Mouse (Mus musculus) cortical plate, adult 2 months (tissue): ENCODE measurements around the gene Morn1. TPM values are rescaled to one million over a fixed set of nuclear protein-coding genes. Genes with fewer than 3 reads are reported as not detected.

Experiments used
- H3K27ac ChIP-seq: fragments of 200-500 bp; 2 replicates; pipeline ENCODE4 v1.5.1; 2012; ENCODE audit warnings: low read length, control low read depth, inconsistent platforms; ENCODE audit not compliant: insufficient read depth
- H3K4me1 ChIP-seq: fragments of 200-500 bp; 2 replicates; pipeline ENCODE4 v1.6.1; 2011; ENCODE audit warnings: low read length; ENCODE audit not compliant: control insufficient read depth, insufficient read depth
- H3K4me3 ChIP-seq: fragments of 200-500 bp; 2 replicates; pipeline ENCODE4 v1.5.1; 2011; ENCODE audit warnings: mild to moderate bottlenecking, low read length, control low read depth; ENCODE audit not compliant: insufficient read depth
- CTCF ChIP-seq: fragments of 200-500 bp; IDR thresholded peaks from 2 replicates; pipeline ENCODE4 v1.5.1; 2011; ENCODE audit warnings: mild to moderate bottlenecking, control low read depth, low read length; ENCODE audit not compliant: insufficient read depth; ENCODE audit errors: extremely low read depth
- POLR2A ChIP-seq: fragments of 200-500 bp; IDR thresholded peaks from 2 replicates; pipeline ENCODE4 v1.6.1; 2011; ENCODE audit warnings: mild to moderate bottlenecking, low read length, control low read depth; ENCODE audit not compliant: insufficient read depth; ENCODE audit errors: extremely low read depth
- polyA plus RNA-seq: library from polyadenylated mRNA; depleted of rRNA; stranded (reverse); fragments of >200 nt; gene quantifications from 2 replicates; pipeline ENCODE4 v1.2.3, GENCODE M21; 2012

Morn1 gene
- polyA plus RNA-seq, 1 experiment: 12.4 TPM

- no peak for TF ChIP-seq POLR2A
- no peak for TF ChIP-seq CTCF
- H3K4me3 ChIP-seq: no peak overlapping the region
- H3K27ac ChIP-seq: no peak overlapping the region
- H3K4me1 ChIP-seq: no peaks in the 10 kb centered on the region
Measured at GRCm38 (mm10) chr4:155135909-155136585, 49.7 kb downstream of the Morn1 start.

GRCm38 (mm10) chr4:155137891-155138290, 51.5 kb downstream of the Morn1 start:
- no peak for TF ChIP-seq CTCF
- H3K4me1 ChIP-seq: no peaks in the 10 kb centered on the region
- H3K4me3 ChIP-seq: no peak overlapping the region
- H3K27ac ChIP-seq: no peak overlapping the region

- Histone ChIP-seq H3K4me1 (no peaks in the 10 kb centered on the region; the same call in 1 of the 2 replicates), H3K4me3 (no peak overlapping the region), H3K27ac (no peak overlapping the region)
- TF ChIP-seq CTCF: no peak
- TF ChIP-seq POLR2A: no peak
Measured at GRCm38 (mm10) chr4:155138451-155138850, 52.1 kb downstream of the Morn1 start.

GRCm38 (mm10) chr4:155139281-155140045, 53.1 kb downstream of the Morn1 start:
- Histone ChIP-seq H3K27ac (no peak overlapping the region), H3K4me1 (peaks cover 3% of the 10 kb centered on the region; the same call in 1 of the 2 replicates), H3K4me3 (no peak overlapping the region)
- TF ChIP-seq POLR2A (no peak), CTCF (no peak)

GRCm38 (mm10) chr4:155140150-155140549, 53.8 kb downstream of the Morn1 start:
- H3K27ac ChIP-seq: no peak overlapping the region
- peaks cover 7% of the 10 kb centered on the region for H3K4me1 ChIP-seq
- no peak overlapping the region for H3K4me3 ChIP-seq
- TF ChIP-seq POLR2A (no peak), CTCF (no peak)

- peaks cover 7% of the 10 kb centered on the region for H3K4me1 ChIP-seq
- no peak overlapping the region for H3K27ac ChIP-seq
- TF ChIP-seq POLR2A: no peak
- no peak for TF ChIP-seq CTCF
- H3K4me3 ChIP-seq: no peak overlapping the region
Measured at GRCm38 (mm10) chr4:155140795-155141265, 54.5 kb downstream of the Morn1 start.

GRCm38 (mm10) chr4:155142836-155143235, 56.5 kb downstream of the Morn1 start:
- H3K4me1 ChIP-seq: peaks cover 9% of the 10 kb centered on the region
- H3K27ac ChIP-seq: no peak overlapping the region
- TF ChIP-seq CTCF: no peak
- TF ChIP-seq POLR2A: no peak
- no peak overlapping the region for H3K4me3 ChIP-seq

GRCm38 (mm10) chr4:155143411-155143810, 57.0 kb downstream of the Morn1 start:
- TF ChIP-seq CTCF (no peak), POLR2A (no peak)
- Histone ChIP-seq H3K27ac (peak overlapping the region; percentile 53), H3K4me3 (no peak overlapping the region), H3K4me1 (peaks cover 9% of the 10 kb centered on the region)

- Histone ChIP-seq H3K27ac (peak overlapping the region; percentile 84), H3K4me1 (peaks cover 9% of the 10 kb centered on the region), H3K4me3 (no peak overlapping the region)
Measured at GRCm38 (mm10) chr4:155143871-155144502, 57.6 kb downstream of the Morn1 start.

GRCm38 (mm10) chr4:155144548-155145180, 58.3 kb downstream of the Morn1 start:
- Histone ChIP-seq H3K27ac (no peak overlapping the region), H3K4me3 (no peak overlapping the region), H3K4me1 (peaks cover 9% of the 10 kb centered on the region)
- no peak for TF ChIP-seq POLR2A
- peak; percentile 28 for TF ChIP-seq CTCF

More at GRCm38 (mm10) chr4:155143871-155144502, 57.6 kb downstream of the Morn1 start:
- TF ChIP-seq POLR2A: no peak
